Mouse (Mus musculus) inflammation-experienced regulatory T-cells, adult 16 weeks (primary cell): Measurements from ENCODE around the gene Tns2. TPM values are rescaled to one million over a fixed set of nuclear protein-coding genes. Genes with fewer than 3 reads are reported as not detected.

ENCODE experiments used
- polyA plus RNA-seq: library from polyadenylated mRNA; unstranded; fragments of 100-300 nt; shearing (Covaris generic); gene quantifications from one replicate; pipeline ENCODE4 v1.2.1, GENCODE M21; 2017

Gene Tns2
- polyA plus RNA-seq: 2.1 TPM

GRCm38 (mm10) chr15:102100161-102100981 lies at the start of gene Tns2:
Tns2 (plus strand) TSS chr15:102100413.

DNA sequence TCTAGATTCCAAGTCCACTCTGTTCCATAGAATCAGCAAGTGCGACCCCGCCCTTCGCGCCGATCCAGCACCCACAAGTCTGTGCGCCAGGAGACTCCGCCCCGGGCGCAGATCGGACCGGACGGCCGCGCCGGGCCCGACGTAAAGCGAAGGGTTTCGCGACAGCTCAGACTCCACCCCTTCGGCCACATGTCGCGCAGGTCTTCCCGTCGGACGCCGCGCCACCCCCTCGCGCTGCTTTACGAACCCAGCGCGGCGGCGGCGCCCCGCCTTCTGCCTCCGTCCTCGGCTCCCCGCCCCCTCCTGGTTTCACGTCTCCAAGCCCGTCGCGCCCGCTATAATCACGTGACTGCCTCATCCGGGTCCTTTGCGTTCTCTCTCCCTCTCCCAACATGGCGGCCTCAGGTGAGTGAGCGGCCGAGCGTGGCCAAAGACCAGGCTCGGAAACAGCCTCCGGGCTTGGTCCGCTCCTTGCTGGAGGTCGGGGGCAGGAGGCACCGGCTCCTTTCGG lies 26.6 kb upstream of the Tns2 start, which contains the start of gene Eif4b:
Gene Eif4b, plus strand, starts transcription at position 215 of the 511 bp plus-strand sequence.

GRCm38 (mm10) chr15:102136129-102136758 lies 36.0 kb downstream of the Tns2 start, which contains the start of gene Spryd3:
Spryd3 (minus strand) TSS chr15:102136234.

GRCm38 (mm10) chr15:102144274-102144711 lies 44.1 kb downstream of the Tns2 start, which contains the start of gene Igfbp6:
Igfbp6 (plus strand) TSS chr15:102144362.

GRCm38 (mm10) chr15:102150301-102151135 lies 50.3 kb downstream of the Tns2 start, which contains the start of gene Soat2:
Soat2 (plus strand) TSS chr15:102150526.

Other genes with a start within 250 kb of the Tns2 start
- 0.12 TPM for gene Krt1, start 249.6 kb upstream of the Tns2 start, polyA plus RNA-seq
- gene Krt77, start 230.7 kb upstream of the Tns2 start, polyA plus RNA-seq: not detected
- gene Krt76, start 207.5 kb upstream of the Tns2 start, polyA plus RNA-seq: not detected
- not detected for gene Krt4, start 175.7 kb upstream of the Tns2 start, polyA plus RNA-seq
- gene Krt79, start 160.1 kb upstream of the Tns2 start, polyA plus RNA-seq: not detected
- not detected for gene Krt78, start 146.1 kb upstream of the Tns2 start, polyA plus RNA-seq
- not detected for gene Krt8, start 95.9 kb upstream of the Tns2 start, polyA plus RNA-seq
- 1.5 TPM for gene Krt18, start 72.2 kb upstream of the Tns2 start, polyA plus RNA-seq
- 154 TPM for gene Eif4b, start 26.6 kb upstream of the Tns2 start, polyA plus RNA-seq
- gene Spryd3, start 35.8 kb downstream of the Tns2 start, polyA plus RNA-seq: 69.4 TPM
- 0.52 TPM for gene Igfbp6, start 43.9 kb downstream of the Tns2 start, polyA plus RNA-seq
- gene Soat2, start 50.1 kb downstream of the Tns2 start, polyA plus RNA-seq: 2.5 TPM
- gene Zfp740, start 102.8 kb downstream of the Tns2 start, polyA plus RNA-seq: 95.1 TPM
- 18.1 TPM for gene Csad, start 104.3 kb downstream of the Tns2 start, polyA plus RNA-seq
- gene Itgb7, start 131.5 kb downstream of the Tns2 start, polyA plus RNA-seq: 979 TPM
- 38.9 TPM for gene Rarg, start 157.1 kb downstream of the Tns2 start, polyA plus RNA-seq
- not detected for gene Gm9918, start 170.2 kb downstream of the Tns2 start, polyA plus RNA-seq
- gene Mfsd5, start 179.0 kb downstream of the Tns2 start, polyA plus RNA-seq: 92.2 TPM
- gene Espl1, start 195.9 kb downstream of the Tns2 start, polyA plus RNA-seq: 2.7 TPM
- gene Pfdn5, start 225.7 kb downstream of the Tns2 start, polyA plus RNA-seq: 518 TPM
- gene Myg1, start 231.3 kb downstream of the Tns2 start, polyA plus RNA-seq: 105 TPM